ENCODE assay signal across 18 mouse cellular contexts in the genomic region with DNA sequence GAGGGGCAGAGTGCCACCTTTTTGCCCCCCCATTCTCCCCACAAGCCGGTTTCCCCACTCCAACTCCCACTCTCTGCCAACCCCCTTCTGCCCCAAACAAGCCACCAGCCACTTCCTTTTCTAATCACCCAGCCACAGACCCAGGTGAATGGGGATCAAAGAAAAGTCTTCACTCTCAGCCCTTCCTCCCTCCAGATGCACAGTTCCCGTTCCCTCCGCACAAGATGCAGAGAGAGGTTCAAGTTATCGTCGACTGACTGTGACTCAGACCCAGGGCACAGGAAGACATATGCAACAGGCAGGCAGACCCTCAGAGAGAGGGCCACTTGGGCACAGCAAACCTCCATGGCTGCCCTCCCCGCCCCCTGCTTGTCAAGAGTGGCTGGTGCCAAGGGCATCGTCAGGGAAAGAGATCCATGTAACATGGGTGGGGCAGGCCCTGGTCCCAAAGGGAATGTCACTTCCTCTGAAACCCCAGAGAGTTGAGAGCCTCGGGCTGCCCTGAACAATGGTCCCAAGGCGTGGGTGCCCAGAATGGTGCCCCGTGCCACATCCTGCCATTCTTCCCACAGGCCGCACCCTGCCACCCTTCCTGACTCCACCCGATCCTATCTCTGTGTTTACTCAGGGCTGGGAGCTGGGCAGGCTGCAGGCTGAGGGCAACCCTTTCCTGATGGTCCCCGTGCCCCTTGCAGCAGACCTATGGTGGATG. TPM values are rescaled to one million over a fixed set of nuclear protein-coding genes. Genes with fewer than 3 reads are reported as not detected.
DNase-seq lines count a peak whose midpoint lies in the region; ATAC-seq lines count a peak whose summit lies in the region.
"Had no signal": no experiment of that assay in that cellular context is flagged by ENCODE, and none has a peak within 500 bp of the region (broad histone marks: within the 10 kb centered on the region; RNA-seq: fewer than 3 reads in every experiment).

No protein-coding gene starts in this region.

- no peak overlapping the region for H3K4me2 ChIP-seq in heart, embryonic 13.5 days
- H3K4me2 ChIP-seq in kidney, embryonic 16.5 days (replicated peaks; ENCODE audit: low read depth, low read length): no peak overlapping the region

- H3K27ac ChIP-seq in heart, embryonic 13.5 days (replicated peaks): 0 out of 2 replicates have a peak overlapping the region, but pooled peaks have one; percentile 20
- H3K27ac ChIP-seq in kidney, embryonic 16.5 days (ENCODE audit: low read length): no peak overlapping the region
- H3K27ac ChIP-seq: embryonic facial prominence, embryonic 10.5 days had no signal

- peak overlapping the region; percentile 11; the same call in 1 of the 2 replicates for H3K9ac ChIP-seq in heart, embryonic 13.5 days
- no peak overlapping the region for H3K9ac ChIP-seq in kidney, embryonic 16.5 days (replicated peaks; ENCODE audit: low read length)

- no peak for DNase-seq in heart, postnatal 4 days
- DNase-seq in kidney, postnatal 36 days: peak; percentile 43 to 49
- peak; percentile 76 for DNase-seq in lung, postnatal 14 days
- peak; percentile 43 for DNase-seq in thymus, postnatal 4 days
- no peak for DNase-seq in right cerebral cortex, adult 18-20 months
- no peak for DNase-seq in frontal cortex, postnatal 25 days (ENCODE audit: low spot score in 2 of 2)
- DNase-seq: adrenal gland, adult 8-10 months; B cell, adult 2 months; cerebellum, postnatal 14 days; spleen, adult 18-20 months had no signal

- no peak overlapping the region for H3K4me3 ChIP-seq in heart, embryonic 13.5 days
- no peak overlapping the region for H3K4me3 ChIP-seq in kidney, embryonic 16.5 days (ENCODE audit: low read length)
- H3K4me3 ChIP-seq: embryonic facial prominence, embryonic 10.5 days had no signal

- ATAC-seq in heart, embryonic 13.5 days (ENCODE audit: extremely low read depth, insufficient number of reproducible peaks, low FRiP score, low TSS enrichment): no peak
- no peak; the same call in 1 of the 2 replicates for ATAC-seq in kidney, embryonic 16.5 days (ENCODE audit: low FRiP score, low TSS enrichment)
- ATAC-seq: inflammation-experienced regulatory T-cells, adult 6 months had no signal

- H3K36me3 ChIP-seq in heart, embryonic 13.5 days: no peaks in the 10 kb centered on the region
- no peaks in the 10 kb centered on the region for H3K36me3 ChIP-seq in kidney, embryonic 16.5 days (ENCODE audit: insufficient read depth, low read length)
- H3K36me3 ChIP-seq: G1E had no signal

- H3K4me1 ChIP-seq in heart, embryonic 13.5 days: peaks cover 29% of the 10 kb centered on the region
- peaks cover 35% of the 10 kb centered on the region for H3K4me1 ChIP-seq in kidney, embryonic 16.5 days (ENCODE audit: insufficient read depth, low read length)

- H3K9me3 ChIP-seq in heart, embryonic 13.5 days: no peaks in the 10 kb centered on the region
- H3K9me3 ChIP-seq in kidney, embryonic 16.5 days (ENCODE audit: low read length): no peaks in the 10 kb centered on the region
- H3K9me3 ChIP-seq: embryonic facial prominence, embryonic 10.5 days; G1E had no signal

- 65% methylated on average over 13 of the region's 13 CpGs for WGBS in heart, embryonic 13.5 days
- WGBS in kidney, embryonic 16.5 days: 65% methylated on average over 13 of the region's 13 CpGs

- no peaks in the 10 kb centered on the region for H3K27me3 ChIP-seq in heart, embryonic 13.5 days (replicated peaks)
- H3K27me3 ChIP-seq in kidney, embryonic 16.5 days (ENCODE audit: insufficient read depth, low read length): no peaks in the 10 kb centered on the region

RNA-seq across cellular contexts. Expression of a gene that starts 24.0 kb away (rescaled TPM):
- 4.3 and 4.9 TPM in 2 replicates for polyA plus RNA-seq in heart, embryonic 13.5 days (2015; fragmentation: Nextera tagmentation; extraction: Ambion mirVana)
- total RNA-seq in heart, postnatal 4 days (2021): 10 to 100 TPM; 29.8 to 32.4 TPM
- 11.5 and 12.8 TPM in 2 replicates for polyA plus RNA-seq in kidney, embryonic 16.5 days (2015; fragmentation: Nextera tagmentation; extraction: Ambion mirVana)
- polyA plus RNA-seq: inflammation-experienced regulatory T-cells, adult 6 months had no signal

RNA-seq across cellular contexts. Expression of a gene that starts 36.8 kb away (rescaled TPM):
- 1.5 and 1.6 TPM in 2 replicates for polyA plus RNA-seq in heart, embryonic 13.5 days (2015; fragmentation: Nextera tagmentation; extraction: Ambion mirVana)
- total RNA-seq in heart, postnatal 4 days (2021): under 1 TPM; 0.83 to 0.93 TPM
- polyA plus RNA-seq in kidney, embryonic 16.5 days (2015; fragmentation: Nextera tagmentation; extraction: Ambion mirVana): 3.9 and 4.9 TPM in 2 replicates
- polyA plus RNA-seq: G1E; inflammation-experienced regulatory T-cells, adult 6 months had no signal

RNA-seq across cellular contexts. Expression of a gene that starts 49.9 kb away (rescaled TPM):
- 0.39 TPM in 1 of 2 replicates, not detected in the other for polyA plus RNA-seq in heart, embryonic 13.5 days (2015; fragmentation: Nextera tagmentation; extraction: Ambion mirVana)
- under 1 TPM in 1 of 2 experiments, not detected in 1; 0.16 TPM for total RNA-seq in heart, postnatal 4 days (2021)
- 412 and 490 TPM in 2 replicates for polyA plus RNA-seq in kidney, embryonic 16.5 days (2015; fragmentation: Nextera tagmentation; extraction: Ambion mirVana)
- total RNA-seq: G1E; left cerebral cortex, postnatal 14 days; liver, adult 2 months had no signal
- polyA plus RNA-seq: embryonic facial prominence, embryonic 10.5 days; frontal cortex, adult 2 months; G1E; inflammation-experienced regulatory T-cells, adult 6 months had no signal

Comparison
In these comparisons a context has a peak if more than half of its experiments do, and no peak if none do; other contexts are left out.
1. DNase-seq: peak in kidney, postnatal 36 days (2 of 2), lung, postnatal 14 days (single experiment) and thymus, postnatal 4 days (single experiment); none in heart, postnatal 4 days (single experiment), right cerebral cortex, adult 18-20 months (single experiment) and frontal cortex, postnatal 25 days (0 of 2).
2. RNA of a gene that starts 49.9 kb away (polyA plus RNA-seq): 412 to 490 TPM in kidney, embryonic 16.5 days; 0.39 TPM in heart, embryonic 13.5 days; every median in the first group is over 100 times any median in the second.